Mouse (Mus musculus) cerebellum, adult (tissue): ENCODE results near the gene 1810030O07Rik.
A peak's percentile ranks its signal among the peaks of the same experiment; 100 is the strongest.
"Not testable (repeated sequence)": the region's sequence is repeated elsewhere in the genome, so short reads cannot be mapped to it uniquely, and the experiment has no call there.

ENCODE experiments used
- ATAC-seq: cut with Nextera tagmentation; 2 replicates; pipeline ENCODE4 v1.9.2; 2017; ENCODE audit warnings: mild to moderate bottlenecking, moderate library complexity, mixed read lengths; ENCODE audit not compliant: insufficient number of reproducible peaks, low FRiP score, low TSS enrichment

Gene 1810030O07Rik

DNA sequence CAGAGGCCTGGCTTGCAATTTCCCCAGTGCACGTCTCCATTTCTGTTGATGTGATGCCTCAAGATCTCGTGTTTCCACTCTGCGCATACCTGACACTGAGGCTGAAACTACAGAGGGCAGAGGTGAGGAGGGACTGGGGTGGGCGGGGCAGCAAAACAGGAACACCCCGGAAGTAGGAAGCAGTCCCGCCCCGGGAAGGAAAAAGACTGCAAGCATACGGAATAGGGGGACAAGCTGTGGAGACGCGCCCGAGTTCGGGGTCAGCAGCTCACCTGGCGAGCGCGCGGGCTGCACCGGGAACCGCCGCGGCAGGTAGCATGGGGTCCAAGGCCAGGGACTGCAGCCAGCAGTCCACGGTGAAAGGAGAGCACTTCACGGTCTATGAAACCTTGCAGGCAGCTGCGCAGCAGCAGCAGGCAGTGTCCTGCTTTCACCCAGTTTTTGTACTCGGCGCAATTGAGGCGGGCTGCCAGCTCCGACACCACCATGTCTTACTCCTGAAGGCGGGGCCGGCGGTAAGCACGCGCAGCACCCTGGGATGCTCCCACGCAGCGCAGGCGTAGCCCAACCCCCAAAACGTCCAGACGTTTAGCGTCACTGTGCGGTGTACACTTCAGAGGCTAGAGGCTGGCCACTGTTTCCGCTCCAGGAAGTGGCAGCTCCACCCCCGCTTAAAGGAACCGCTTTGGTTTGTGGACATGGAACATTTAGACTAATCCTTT, at the start of gene 1810030O07Rik:
TSS of gene 1810030O07Rik (minus strand) at position 615 of the 722 bp plus-strand sequence.
- peak; percentile 99 for ATAC-seq

DNA sequence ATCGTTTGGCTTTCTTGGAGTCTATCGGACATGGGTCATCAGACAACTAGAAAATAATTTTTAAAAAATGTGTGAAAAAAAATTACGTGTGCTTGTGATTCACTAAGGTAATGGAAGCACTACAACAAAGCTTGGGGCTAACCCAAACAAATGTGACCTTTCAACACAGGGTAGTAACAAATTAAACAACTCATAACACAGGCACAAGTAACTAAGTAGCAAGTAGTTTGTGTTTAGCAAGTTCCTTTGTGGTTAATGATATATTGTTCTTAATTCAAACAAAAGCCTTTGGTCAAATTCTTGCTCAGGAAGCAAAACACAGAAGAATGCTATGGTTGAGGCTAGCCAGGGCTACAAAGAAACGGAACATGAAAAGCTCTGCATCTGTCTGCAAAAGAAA, 42.6 kb upstream of the 1810030O07Rik start:
- no peak for ATAC-seq

DNA sequence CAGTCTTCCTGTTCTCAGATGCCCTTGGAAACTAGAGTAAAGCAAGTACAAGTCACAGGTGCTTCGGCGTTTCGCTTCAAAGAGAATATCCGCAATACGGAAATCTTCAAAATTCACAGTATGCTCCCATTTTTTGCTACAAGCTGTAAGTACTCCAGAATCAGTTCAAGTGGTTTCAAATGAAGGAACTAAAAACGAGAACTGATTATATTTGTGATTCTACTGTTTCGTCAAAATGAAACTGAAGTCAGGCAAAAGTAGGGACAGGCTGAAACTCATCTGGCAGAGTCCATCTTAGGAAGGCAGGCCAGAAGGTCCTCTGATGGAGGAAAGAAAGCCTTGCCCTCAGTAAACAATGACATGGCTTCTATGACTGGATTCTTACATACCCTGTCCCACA, 40.3 kb upstream of the 1810030O07Rik start:
- no peak for ATAC-seq

DNA sequence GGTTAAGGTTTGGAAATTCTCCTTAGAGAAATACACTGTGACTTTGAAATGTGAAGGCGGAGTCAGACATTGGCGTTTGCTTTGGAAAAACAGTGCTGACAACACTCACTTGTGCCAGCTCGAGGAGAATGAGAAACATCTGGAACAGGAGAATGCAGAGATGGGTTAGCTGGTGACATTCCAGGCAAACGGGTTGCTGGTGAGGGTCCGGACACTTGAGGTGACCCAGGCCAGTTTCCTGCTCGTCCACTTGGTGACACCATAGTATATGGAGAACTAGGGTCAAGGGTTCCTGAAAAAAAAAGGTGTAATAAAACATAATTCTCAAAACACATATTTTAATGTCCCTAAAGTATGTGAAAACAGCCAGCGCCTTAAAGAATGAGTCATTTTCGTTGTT, 13.4 kb upstream of the 1810030O07Rik start:
- no peak for ATAC-seq

DNA sequence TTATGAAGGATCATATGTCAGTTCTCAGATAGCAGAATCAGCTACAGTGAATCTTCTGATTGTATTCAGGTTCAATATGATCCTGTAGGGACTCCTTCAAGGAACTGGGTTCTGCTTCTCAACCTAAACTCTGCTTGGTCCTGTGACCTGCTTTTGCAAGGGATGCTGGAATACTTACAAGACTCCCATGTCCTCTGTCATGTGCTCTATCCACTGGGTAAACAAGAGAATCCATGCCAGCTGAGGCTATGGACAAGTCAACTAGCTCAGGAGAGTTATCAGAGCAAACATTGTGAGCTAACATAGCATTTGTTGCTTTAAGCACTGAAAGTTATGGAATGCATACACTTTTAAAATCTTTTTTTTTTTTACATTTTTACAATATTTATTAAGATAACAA, 12.6 kb upstream of the 1810030O07Rik start:
- ATAC-seq, result no peak

DNA sequence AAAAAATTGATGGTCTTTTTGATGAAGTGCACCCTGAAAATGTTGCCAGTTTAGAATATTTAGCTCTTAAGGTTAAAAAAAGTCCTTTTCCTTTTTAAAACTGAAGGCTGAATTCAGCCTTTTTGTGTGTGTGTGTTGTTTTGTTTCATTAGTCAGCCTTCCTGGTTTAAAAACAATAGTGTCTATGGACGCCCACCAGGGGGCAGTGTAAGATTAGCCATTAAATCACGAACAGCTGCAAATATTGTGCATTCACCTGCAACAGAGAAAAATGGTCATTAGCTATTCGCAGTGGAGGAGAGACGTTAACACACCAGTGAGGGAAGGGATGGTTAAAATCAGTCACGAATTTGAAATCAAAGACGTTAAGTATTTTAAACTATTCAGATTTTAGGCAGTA, 3.9 kb upstream of the 1810030O07Rik start:
- no peak for ATAC-seq

DNA sequence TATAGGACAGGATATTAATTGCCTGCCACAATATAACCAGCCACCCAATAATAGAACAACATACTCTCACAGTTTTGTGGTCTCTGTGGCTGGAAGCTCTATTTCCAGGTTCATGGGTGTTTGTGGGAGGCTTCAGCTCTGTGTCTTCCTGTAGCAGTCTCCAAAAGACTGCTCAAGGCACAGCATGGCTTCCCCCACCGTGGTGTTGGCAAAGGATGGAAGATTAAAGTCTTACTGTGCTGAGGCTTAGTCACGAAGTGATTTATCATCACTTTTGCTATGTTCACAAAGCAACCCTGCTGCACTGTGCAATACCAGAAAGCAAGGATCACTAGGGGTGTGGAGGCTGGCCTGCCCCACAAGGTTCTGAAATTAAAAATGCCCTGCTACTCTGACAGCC, 19.6 kb downstream of the 1810030O07Rik start:
- no peak for ATAC-seq

DNA sequence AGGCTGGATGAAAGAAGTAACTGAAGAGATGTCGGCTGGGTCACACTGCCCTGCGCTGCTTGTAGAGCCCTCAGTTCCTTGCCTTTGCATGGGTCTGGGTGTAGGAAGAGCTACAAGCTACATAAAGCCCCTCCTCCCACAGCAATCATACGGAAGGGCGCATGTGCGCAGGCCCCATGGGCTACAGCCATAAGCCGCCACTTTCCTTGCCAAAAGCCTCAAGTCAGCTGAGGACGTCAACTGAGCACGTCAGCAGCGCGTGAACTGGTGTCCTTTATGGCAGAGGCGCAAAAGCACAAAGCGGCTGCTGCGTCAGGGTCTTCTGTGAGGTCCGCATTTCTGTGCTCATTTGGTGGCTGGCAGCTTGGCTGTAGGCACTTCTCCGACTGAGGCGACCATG, 21.6 kb downstream of the 1810030O07Rik start:
- ATAC-seq, result no peak

DNA sequence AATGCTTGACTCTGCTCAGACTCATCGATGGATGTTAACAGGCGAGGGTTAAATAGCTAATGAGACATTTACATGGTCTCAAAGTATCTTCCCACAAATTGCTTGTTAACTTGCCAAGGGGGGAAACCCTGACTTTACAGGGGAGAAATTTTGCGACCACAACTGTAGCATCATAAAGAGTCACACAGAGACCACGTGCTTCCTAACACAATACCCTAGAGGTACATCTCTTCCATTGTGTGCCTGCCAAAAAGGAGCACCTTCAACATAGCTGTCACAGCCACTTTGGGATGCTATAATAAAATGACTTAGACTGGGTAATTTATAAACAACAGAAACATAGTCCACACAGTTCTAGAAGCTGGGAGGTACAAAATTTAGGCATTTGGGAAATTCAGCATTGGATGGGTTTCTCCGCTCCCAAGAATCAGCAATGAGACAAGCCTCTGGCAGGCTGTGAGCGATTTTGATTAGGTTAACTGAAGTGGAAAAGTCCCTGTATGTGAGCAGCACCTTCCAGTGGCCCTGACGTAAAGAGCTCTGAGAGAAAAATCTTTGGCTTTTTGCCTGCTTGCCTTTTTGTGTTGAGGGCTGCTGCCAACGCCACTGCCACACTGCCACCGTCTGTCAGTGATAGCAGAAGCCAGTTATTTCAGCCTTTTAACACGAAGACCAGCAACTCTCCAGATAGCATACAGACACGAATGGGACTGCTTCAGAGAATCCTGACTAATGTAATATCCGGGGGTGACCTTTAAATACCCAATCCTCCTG, 27.8 kb downstream of the 1810030O07Rik start:
- peak; percentile 82 for ATAC-seq

DNA sequence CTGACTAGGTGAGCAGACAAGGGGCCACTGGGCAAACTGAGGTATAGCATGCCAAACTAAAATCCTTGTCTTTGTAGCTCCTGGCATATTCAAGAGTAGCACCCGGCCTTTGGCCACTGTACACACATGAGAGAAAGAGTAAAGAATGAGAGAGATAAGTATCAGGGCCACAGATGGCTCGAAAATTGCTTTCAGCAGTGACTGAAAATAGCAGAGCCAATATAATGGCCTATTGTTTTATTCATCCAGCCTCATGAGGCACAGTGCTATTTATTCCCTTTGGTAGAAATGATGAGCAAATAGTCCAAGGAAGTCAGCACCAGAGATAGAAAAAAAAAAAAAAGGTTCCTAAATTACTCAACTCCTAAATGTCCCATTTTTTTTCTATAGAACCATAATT, 28.5 kb downstream of the 1810030O07Rik start:
- no peak for ATAC-seq

DNA sequence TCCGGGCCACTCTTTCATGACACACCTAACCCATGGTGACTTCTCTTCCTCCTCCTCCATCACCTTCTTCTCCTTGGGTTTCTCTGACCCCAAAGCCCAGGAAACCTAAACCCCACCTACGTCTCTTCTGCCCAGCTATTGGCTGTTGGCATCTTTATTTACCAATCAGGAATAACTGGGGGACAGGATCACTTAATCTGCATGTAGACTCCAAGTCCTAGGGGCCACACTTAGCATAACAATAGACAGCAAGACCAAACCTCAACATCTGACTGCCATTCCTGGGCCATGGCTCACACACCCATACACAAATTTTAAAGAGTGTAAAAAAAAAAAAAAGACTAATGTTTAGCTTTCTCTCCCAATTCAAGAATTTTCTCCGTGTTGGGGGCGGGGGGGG, 48.3 kb downstream of the 1810030O07Rik start:
- ATAC-seq, result no peak

DNA sequence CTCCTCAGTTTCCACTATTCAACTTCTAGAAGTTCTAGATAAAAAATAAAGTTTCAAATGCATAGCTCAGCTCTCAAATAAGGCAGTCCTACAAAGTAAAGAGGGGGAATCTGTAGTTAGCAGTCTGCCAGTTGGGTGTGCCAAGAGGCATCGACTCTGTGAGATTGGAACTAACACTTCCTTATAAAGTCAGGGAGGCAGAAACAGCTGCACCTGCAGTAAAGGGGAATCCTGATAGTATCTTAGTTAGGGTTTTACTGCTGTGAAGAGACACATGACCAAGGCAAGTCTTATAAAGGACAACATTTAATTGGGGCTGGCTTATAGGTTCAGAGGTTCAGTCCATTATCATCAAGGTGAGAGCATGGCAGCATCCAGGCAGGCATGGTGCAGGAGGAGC, 61.1 kb downstream of the 1810030O07Rik start:
- ATAC-seq, result not testable (repeated sequence)

DNA sequence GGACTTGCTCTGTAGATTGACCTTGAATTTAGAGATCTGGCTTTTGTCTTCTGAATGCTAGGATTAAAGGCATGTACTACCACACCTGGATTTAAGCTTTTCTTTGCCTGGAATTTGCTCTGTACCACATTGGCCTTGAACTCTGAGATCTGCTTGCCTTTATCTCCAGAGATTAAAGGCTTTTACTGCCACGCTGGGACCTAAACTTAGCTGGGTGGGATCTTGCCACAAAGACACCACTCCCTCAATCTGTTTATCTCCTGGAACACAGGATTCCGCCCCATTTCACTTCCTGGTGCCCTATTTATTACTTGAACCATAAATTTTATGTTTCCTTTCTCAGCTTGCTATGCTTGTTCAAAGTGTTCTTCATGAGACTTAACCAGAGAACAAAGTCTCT, 62.3 kb downstream of the 1810030O07Rik start:
- ATAC-seq, result no peak

DNA sequence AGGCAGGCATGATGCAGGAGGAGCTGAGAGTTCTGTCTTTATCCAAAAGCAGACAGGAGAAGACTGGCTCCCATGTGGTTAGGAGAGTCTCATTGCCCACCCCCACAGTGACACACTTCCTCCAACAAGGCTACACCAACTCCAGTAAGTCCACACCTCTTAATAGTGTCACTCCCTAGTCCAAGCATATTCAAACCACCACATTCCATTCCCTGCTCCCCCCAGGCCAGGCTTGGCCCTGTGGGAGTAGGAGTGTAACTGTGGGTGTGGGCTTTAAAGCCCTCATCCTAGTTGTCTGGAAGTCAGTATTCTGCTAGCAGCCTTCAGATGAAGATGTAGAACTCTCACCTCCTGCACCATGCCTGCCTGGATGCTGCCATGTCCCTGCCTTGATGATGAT, 62.9 kb downstream of the 1810030O07Rik start:
- not testable (repeated sequence) for ATAC-seq
